Comparison of ENCODE assay signal across 8 mouse cellular contexts in genomic region chr4:40269430-40270032, GRCm38 (mm10). TPM values are rescaled to one million over a fixed set of nuclear protein-coding genes. Genes with fewer than 3 reads are reported as not detected.
DNase-seq lines count a peak whose midpoint lies in the region; ATAC-seq lines count a peak whose summit lies in the region.

Gene Smim27, plus strand, starts transcription at chr4:40269579.
Gene Topors, minus strand, starts transcription at chr4:40269850.

- no peaks in the 10 kb centered on the region for H3K9me3 ChIP-seq in heart, embryonic 10.5 days
- no peaks in the 10 kb centered on the region for H3K9me3 ChIP-seq in kidney, embryonic 15.5 days (replicated peaks)

- H3K27ac ChIP-seq in heart, embryonic 10.5 days, result peak within 1 kb of the TSS; percentile 98
- peak within 1 kb of the TSS; percentile 100 for H3K27ac ChIP-seq in kidney, embryonic 15.5 days

- H3K4me3 ChIP-seq in heart, embryonic 10.5 days, result peak within 1 kb of the TSS; percentile 71
- peak within 1 kb of the TSS; percentile 82 for H3K4me3 ChIP-seq in kidney, embryonic 15.5 days (replicated peaks)

- H3K4me2 ChIP-seq in kidney, embryonic 15.5 days, result peak within 1 kb of the TSS; percentile 88

- H3K9ac ChIP-seq in kidney, embryonic 15.5 days, result peak within 1 kb of the TSS; percentile 74

- ATAC-seq in erythroblast, adult 5-6 weeks (replicated peaks; ENCODE audit: low FRiP score, poor library complexity, severe bottlenecking), result peak; percentile 85
- ATAC-seq in kidney, embryonic 15.5 days (replicated peaks; ENCODE audit: low FRiP score), result peak; percentile 97
- ATAC-seq in monocyte, adult 5-6 weeks (replicated peaks; ENCODE audit: insufficient number of reproducible peaks, low FRiP score, low TSS enrichment, poor library complexity, severe bottlenecking), result peak; percentile 91

- 0% methylated on average over 38 of the region's 38 CpGs for WGBS in heart, embryonic 10.5 days
- WGBS in kidney, embryonic 15.5 days, result under 1% methylated on average over 38 of the region's 38 CpGs

- H3K4me1 ChIP-seq in heart, embryonic 10.5 days, result peaks cover 24% of the 10 kb centered on the region; the same call in 1 of the 2 replicates
- H3K4me1 ChIP-seq in kidney, embryonic 15.5 days, result peaks cover 29% of the 10 kb centered on the region

- H3K27me3 ChIP-seq in heart, embryonic 10.5 days (ENCODE audit: insufficient read depth, poor library complexity, severe bottlenecking), result no peaks in the 10 kb centered on the region
- no peaks in the 10 kb centered on the region for H3K27me3 ChIP-seq in kidney, embryonic 15.5 days

- H3K36me3 ChIP-seq in heart, embryonic 10.5 days, result peaks cover 39% of the 10 kb centered on the region
- peaks cover 49% of the 10 kb centered on the region for H3K36me3 ChIP-seq in kidney, embryonic 15.5 days

- peak; percentile 93 for DNase-seq in B cell, adult 2 months
- DNase-seq in brain, adult 2 months (ENCODE audit: low read depth, low spot score), result peak; percentile 99
- peak; percentile 98 for DNase-seq in heart, embryonic 10.5 days (ENCODE audit: low spot score)
- DNase-seq in liver, result peak; percentile 94
- DNase-seq in spleen, postnatal 4 days (ENCODE audit: low spot score in 2 of 2), result peak; percentile 87 to 92

RNA-seq across cellular contexts. Expression of gene Smim27, which starts in this region (rescaled TPM):
- 2.5 TPM in 1 of 2 replicates, not detected in the other for total RNA-seq in erythroblast, adult 5-6 weeks (2015; ENCODE audit: low replicate concordance)
- total RNA-seq in erythroblast, adult 5-6 weeks (2017; ENCODE audit: low replicate concordance), result 4.2 and 4.4 TPM in 2 replicates
- 16.3 and 23.2 TPM in 2 replicates for polyA plus RNA-seq in heart, embryonic 10.5 days (2016; fragmentation: Nextera tagmentation; extraction: Ambion mirVana)
- polyA plus RNA-seq in kidney, embryonic 15.5 days (2015; fragmentation: Nextera tagmentation; extraction: Ambion mirVana), result 40.1 and 40.4 TPM in 2 replicates
- total RNA-seq in monocyte, adult 5-6 weeks (2017), result 6.8 to 13.1 TPM (median 8.2 TPM) in 3 replicates

RNA-seq across cellular contexts. Expression of gene Topors, which starts in this region (rescaled TPM):
- 10.0 and 12.3 TPM in 2 replicates for total RNA-seq in erythroblast, adult 5-6 weeks (2015; ENCODE audit: low replicate concordance)
- total RNA-seq in erythroblast, adult 5-6 weeks (2017; ENCODE audit: low replicate concordance), result 11.0 and 14.8 TPM in 2 replicates
- 34.9 and 40.9 TPM in 2 replicates for polyA plus RNA-seq in heart, embryonic 10.5 days (2016; fragmentation: Nextera tagmentation; extraction: Ambion mirVana)
- polyA plus RNA-seq in kidney, embryonic 15.5 days (2015; fragmentation: Nextera tagmentation; extraction: Ambion mirVana), result 46.7 and 47.7 TPM in 2 replicates
- 78.8 to 88.0 TPM (median 79.8 TPM) in 3 replicates for total RNA-seq in monocyte, adult 5-6 weeks (2017)

Comparison
In these comparisons a context has a peak if more than half of its experiments do, and no peak if none do; other contexts are left out.
1. Peak in every context shown above with its lines: DNase-seq, ATAC-seq, H3K4me3 ChIP-seq and H3K27ac ChIP-seq.